Mouse (Mus musculus): Measurements from ENCODE around the gene Opa1. TPM values are rescaled to one million over a fixed set of nuclear protein-coding genes. Genes with fewer than 3 reads are reported as not detected.

The Opa1 gene
- polyA plus RNA-seq, 1 experiment from 2014 or later, result 48.2 TPM

Other genes with a start within 250 kb of the Opa1 start
- gene Atp13a5, start 200.6 kb upstream of the Opa1 start, polyA plus RNA-seq (2016; fragmentation: Nextera tagmentation; extraction: Ambion mirVana), result 0.65 and 0.66 TPM in 2 replicates
- gene Atp13a4, start 34.5 kb upstream of the Opa1 start, polyA plus RNA-seq (2016; fragmentation: Nextera tagmentation; extraction: Ambion mirVana), result 0.23 and 0.49 TPM in 2 replicates

All from neural tube, embryonic 12.5 days (tissue).